In the genomic region with DNA sequence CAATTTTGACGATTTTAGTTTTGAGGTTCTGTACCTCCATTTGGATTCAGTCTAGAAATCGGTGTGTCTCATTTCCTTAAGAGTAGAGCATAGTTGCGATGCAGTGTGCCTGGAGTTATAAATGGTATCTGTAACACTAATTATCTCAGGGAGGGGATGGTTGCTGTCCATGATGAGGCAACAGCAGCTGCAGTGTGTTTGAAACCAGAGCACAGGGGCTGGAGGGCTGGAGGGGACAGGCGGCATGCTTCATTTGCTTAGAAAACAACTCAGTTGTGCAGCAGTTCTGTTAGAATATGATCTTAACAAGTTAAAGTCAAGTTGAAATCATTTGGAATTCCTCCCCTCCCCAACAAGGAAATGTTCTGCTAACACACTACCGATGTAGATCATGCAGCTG, we compare ENCODE assay signal across 17 mouse cellular contexts.
"Had no signal": no experiment of that assay in that cellular context is flagged by ENCODE, and none has a peak within 500 bp of the region (broad histone marks: within the 10 kb centered on the region; RNA-seq: fewer than 3 reads in every experiment).

No protein-coding gene starts in this region.

- H3K36me3 ChIP-seq: limb, embryonic 12.5 days; liver, embryonic 15.5 days; midbrain, embryonic 15.5 days; neural tube, embryonic 13.5 days had no signal

- H3K9me3 ChIP-seq: liver, embryonic 15.5 days; midbrain, embryonic 15.5 days; neural tube, embryonic 13.5 days had no signal

- H3K27me3 ChIP-seq: limb, embryonic 12.5 days; liver, embryonic 15.5 days; megakaryocyte, embryonic 14.5 days; midbrain, embryonic 15.5 days; neural tube, embryonic 13.5 days had no signal

- DNase-seq: kidney, adult 11 months; kidney, postnatal 10 days; layer of hippocampus, adult 9-11 months; layer of hippocampus, postnatal 36 days; lung, adult 2 months; lung, postnatal 10 days; right cerebral cortex, adult 18-20 months; right cerebral cortex, postnatal 25 days; thymus, postnatal 36 days had no signal

- H3K4me1 ChIP-seq: limb, embryonic 12.5 days; liver, embryonic 15.5 days; megakaryocyte, embryonic 14.5 days had no signal

- H3K9ac ChIP-seq: limb, embryonic 12.5 days; liver, embryonic 15.5 days; midbrain, embryonic 15.5 days; neural tube, embryonic 13.5 days had no signal

- H3K4me3 ChIP-seq: limb, embryonic 12.5 days; liver, embryonic 15.5 days; megakaryocyte, embryonic 14.5 days; midbrain, embryonic 15.5 days; neural tube, embryonic 13.5 days had no signal

- H3K27ac ChIP-seq: limb, embryonic 12.5 days; liver, embryonic 15.5 days; macrophage; midbrain, embryonic 15.5 days; neural tube, embryonic 13.5 days had no signal

- ATAC-seq: midbrain, embryonic 15.5 days had no signal

- H3K4me2 ChIP-seq: limb, embryonic 12.5 days; liver, embryonic 11.5 days; liver, embryonic 15.5 days; midbrain, embryonic 11.5 days; midbrain, embryonic 15.5 days; neural tube, embryonic 13.5 days had no signal
